Mouse (Mus musculus) retina, embryonic 14.5 days (tissue): Measurements from ENCODE around the gene Kcnv2.

Source experiments
- DNase-seq: peaks from one replicate; pipeline ENCODE4 v3.0.0-alpha.2; 2015; ENCODE audit warnings: low spot score

Gene Kcnv2

DNA sequence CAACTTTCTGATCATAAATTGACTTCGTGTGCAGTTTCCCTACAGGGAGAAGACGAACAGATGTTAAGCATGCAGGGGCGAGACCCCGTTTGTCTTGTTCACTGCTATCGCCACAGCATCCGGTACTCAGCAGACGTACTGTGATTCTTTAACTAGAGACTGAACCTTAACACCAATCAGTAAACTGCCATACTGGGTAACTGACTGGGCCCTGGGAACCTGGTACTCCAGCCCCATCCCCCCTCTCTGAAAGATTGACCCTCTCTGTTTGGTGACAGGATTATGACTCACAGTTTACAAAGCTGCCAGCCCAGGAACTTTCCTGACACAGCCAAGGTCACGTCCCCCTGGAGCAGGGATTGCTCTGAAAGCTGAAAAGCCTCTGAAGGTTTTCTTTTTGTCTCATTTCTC is 42.1 kb downstream of the Kcnv2 start:
- peak; percentile 48 for DNase-seq

DNA sequence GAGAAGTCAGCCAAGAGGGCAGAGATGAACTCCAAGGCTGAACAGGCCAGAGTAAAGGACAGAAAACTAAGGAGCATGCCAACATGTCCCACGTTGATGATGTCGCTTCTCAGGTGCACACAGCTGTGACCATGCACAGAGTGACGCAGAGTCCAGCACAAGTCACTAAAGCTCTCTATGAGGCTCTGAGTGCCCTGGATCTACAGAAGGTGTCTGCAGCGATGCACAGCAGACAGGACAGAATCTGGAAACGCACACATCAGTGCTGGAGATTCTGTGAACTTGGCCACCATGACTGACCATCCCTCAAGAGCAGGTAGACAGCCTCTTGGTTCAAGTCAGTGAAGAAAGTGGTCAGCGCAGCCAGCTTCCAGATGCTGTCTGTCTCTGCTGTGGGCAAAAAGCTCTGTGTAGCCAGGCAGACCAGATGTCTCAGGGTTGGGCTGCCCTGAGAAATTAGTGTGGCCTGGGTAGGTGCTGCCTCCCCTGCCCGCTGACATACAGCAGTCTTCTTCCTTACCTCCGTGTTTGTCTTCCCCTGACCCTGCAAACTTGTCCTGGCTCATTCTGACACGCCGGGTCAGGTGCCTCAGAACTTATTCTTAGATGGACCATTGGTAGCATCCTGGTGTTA is 43.8 kb downstream of the Kcnv2 start:
- DNase-seq, result no peak

DNA sequence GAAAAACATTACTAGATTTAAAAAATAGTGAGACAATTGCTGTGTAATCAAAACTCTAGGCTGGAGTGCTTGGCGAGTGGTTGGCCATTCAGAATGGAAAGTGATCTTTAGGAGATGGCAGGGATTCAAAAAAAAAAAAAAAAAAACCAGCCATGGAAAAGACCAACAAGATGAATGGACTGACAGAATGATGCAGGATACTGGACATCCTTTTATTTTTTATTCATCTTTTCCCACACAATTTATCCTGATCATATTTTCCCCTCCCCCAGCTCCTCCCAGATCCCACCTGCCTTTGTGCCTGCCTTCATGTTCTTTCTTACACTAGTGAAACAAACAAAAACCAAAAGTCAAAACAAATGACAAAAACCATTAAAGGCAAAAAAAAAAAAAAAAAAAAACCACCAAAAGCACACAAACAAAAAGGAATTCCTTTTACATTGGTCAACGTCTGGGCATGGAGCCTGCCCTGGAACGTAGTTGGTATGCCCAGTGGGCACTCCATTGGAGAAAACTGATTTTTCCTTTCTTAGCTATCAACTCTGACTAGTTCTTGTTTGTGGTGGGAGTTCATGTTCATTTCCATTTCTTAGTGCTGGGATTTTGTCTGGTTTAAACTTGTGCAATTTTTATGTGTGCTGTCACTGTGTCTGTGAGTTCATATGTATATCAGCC is 47.2 kb downstream of the Kcnv2 start:
- no peak for DNase-seq

DNA sequence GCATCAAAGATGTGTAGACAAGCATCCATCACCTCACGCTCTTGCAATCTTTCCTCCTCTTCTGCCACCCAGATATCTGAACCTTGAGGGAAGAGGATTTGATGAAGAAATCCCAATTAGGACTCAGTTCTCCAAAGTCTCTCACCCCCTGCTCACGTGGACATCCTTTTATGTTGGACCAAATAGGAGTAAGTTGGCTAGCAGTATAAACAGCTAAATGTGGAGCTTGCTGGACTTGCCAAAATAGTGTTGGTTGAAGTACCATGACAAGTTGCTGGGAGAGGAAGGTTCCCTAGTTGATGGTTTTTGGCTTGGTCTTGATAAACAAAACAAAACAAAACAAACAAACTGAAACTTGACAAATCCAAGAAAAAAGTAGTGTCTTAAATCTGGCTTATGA is 47.8 kb downstream of the Kcnv2 start:
- DNase-seq, result no peak

DNA sequence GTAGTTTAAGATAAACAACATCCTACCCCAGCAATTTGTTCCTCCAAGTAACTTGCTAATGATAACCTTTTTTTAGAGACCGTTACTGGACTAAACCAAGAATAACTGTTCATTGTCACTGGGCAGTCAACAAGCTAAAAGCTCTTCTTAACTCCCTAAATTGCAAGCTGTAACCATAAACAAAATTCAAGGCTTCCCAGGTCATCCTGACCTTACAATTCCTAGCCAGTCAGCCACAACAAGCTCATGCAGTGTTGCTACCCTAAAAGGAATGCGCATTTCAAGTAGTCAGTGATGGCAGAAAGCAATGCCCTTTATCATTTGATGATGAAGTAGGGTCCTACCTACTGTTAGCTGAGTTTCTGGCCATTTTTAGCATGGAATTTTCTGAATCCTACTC is 48.4 kb downstream of the Kcnv2 start:
- no peak for DNase-seq

DNA sequence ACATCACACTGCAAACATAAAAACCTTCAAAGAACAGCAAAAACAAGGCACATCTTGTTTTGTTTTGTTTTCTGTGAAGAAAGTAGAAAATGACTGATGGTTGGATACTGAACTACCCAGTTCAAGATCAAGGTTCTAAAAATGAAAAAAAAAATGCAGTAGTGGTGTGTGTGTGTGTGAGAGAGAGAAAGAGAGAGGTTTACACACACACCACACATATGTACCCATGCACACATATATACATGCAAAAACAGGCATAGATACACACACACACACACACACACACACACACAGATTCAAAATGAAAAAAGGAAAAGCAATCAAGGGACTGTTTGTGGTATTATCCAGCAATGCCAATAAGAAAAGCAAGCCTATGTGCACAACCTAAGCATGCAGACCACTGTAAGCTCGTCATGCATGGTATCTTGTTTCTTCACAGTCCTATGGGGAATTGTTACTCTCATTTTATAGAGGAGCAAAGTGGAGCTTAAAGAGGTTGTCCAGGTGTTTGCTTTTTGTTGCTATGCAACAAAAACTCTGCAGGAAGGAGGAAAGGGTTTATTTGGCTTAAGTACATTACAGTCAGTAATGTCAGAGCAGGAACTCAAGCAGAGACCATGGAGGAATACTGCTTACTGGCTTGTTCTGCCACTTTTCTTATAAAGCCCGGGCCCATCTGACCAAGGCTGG is 57.5 kb downstream of the Kcnv2 start:
- no peak for DNase-seq

DNA sequence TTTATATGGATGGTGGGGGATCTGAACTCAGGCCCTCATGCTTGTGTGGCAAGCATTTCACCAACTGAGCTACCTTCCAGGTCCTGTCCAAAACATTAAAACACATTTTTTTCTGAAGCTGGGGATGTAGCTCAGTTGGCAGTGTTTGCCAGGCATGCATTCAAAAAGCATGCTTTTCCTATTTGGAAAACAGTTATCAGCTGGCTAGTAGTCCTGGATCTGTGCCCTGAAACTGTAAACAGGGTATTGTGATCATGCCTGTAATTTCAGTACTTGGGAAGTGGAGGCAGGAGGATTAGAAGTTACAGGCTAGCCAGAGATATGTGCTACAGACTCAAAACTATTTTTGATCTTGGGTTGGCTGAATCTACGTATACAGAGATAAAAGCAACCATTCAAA is 59.7 kb downstream of the Kcnv2 start:
- no peak for DNase-seq

DNA sequence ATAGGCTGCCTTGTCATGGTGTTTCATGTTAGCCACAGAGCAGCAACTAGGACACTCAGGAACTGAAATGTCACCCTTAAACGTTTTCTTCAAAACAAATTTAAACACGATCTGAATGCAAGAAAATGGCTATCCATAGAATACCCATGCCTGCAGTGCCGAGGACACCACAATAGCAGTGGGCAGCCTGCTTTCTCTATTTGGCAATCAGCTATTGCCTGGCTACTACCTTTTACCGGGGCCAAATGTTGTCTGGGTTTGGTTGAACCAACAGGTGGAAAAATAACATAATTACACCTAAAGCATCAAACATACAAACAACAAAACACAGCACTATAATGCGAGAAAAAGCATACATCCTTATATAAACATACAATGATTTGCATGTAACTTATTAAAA is 60.9 kb downstream of the Kcnv2 start:
- DNase-seq, result no peak

DNA sequence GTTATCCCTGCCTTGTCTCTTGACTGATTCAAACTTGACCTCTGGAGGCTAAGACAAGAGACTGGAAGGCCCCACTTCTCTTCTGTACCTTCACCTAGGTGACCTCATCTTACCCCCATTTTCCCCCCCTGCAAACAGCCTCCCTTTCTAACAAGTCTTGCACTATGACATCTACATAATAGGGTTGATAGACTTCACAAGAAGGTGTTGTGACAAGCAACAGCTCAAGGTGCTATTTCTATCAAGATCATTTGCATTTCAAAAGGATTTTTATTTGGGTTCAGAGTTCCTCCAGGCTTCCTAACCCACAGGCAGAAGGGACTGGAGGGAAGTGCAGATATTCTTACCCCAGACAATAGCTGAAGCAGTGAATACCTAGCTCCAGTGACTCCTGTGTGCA is 62.9 kb downstream of the Kcnv2 start:
- no peak for DNase-seq
